Mouse (Mus musculus) liver, postnatal 0 days (tissue): ENCODE data around the gene Npr2.

Experiments
- CTCF ChIP-seq: sonication (generic); IDR thresholded peaks from 2 replicates; pipeline ENCODE4 v1.5.1; 2016; ENCODE audit warnings: antibody characterized with exemption, low read depth
- EP300 ChIP-seq: IDR thresholded peaks from 2 replicates; pipeline ENCODE4 v1.6.1; 2016; ENCODE audit warnings: antibody characterized with exemption, low read depth, mild to moderate bottlenecking

GRCm38 (mm10) chr4:43631956-43632920 lies 503 bp downstream of the Npr2 start:
- no peak for TF ChIP-seq CTCF
- no peak for TF ChIP-seq EP300
